Mouse (Mus musculus) cerebellum, postnatal 10 days (tissue): ENCODE results near the gene Vmn1r20.
"Not testable (repeated sequence)": the region's sequence is repeated elsewhere in the genome, so short reads cannot be mapped to it uniquely, and the experiment has no call there.

Experiments
- DNase-seq, 2 experiments: peaks; one replicate each; pipeline ENCODE4 v3.0.0; 2021; ENCODE audit warnings: mixed read lengths in 2 of 2

Vmn1r20 gene

DNA sequence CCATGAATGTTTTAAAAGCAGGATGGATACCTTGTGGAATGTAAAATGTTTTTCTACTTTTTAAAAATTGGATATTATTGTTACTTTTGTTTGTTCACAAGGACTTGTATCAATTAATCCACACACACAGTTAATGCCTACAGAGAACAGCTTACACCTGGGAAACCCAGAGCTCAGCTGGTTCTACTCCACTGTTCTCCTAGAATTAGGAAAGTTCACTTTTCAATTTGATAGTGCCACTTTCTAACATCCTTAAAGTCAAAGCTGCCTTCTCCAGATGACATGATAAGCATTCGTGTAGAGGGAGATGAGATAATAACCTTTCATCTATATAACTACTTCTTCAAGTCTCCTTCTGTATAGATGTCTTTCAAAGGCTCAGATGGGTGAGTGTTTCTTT is at the start of gene Vmn1r20:
Gene Vmn1r20 (plus strand): TSS at position 301 of the 400 bp plus-strand sequence.
- DNase-seq: no peak

DNA sequence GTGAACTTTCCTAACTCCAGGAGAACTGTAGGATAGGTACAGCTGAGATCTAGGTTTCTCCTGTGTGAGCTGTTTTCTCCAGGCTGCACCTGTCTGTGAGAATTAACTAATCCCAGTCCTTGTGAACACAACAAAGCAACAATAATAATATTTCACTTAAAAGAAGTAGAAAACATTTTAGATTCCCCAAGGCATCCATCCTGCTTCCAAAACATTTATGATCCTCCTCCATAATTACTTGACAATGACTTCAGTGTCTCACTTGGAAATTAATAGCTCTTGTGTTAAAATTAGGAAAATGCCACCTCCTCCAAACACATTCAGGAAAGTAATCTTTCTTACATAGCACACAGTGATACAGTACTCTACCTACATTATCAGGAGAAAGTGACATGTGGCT is 33.0 kb upstream of the Vmn1r20 start, which contains the start of gene Vmn1r18:
Gene Vmn1r18 (minus strand): TSS at position 101 of the 400 bp plus-strand sequence.
- no peak for DNase-seq

GRCm38 (mm10) chr6:57403480-57403879 is 25.2 kb upstream of the Vmn1r20 start, which contains the start of gene Vmn1r19:
Gene Vmn1r19, plus strand, starts transcription at chr6:57403780.
- not testable (repeated sequence) for DNase-seq

DNA sequence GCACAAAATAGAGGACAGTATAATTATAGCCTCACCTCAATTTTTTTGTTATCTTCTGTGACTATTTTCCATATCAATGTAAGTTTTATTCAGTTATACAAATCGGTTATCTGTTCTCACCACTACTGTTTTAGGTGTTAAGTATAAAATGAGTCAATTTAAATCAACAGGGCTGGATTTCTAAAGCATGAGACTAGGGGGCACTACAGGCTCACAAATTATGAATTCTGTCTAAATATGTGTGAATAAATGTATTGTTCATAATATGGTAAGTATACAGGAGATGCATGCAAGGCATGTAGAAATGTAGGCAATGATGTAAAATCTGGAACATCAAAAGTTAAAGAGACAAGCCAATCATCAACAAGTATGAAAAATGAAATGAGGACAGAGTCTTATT is 2.5 kb downstream of the Vmn1r20 start:
- DNase-seq: peak; percentile 19 to 20

- not testable (repeated sequence) for DNase-seq
These were observed 39.4 kb downstream of the Vmn1r20 start for GRCm38 (mm10) chr6:57468161-57468560.
